Mouse (Mus musculus): Measurements from ENCODE around the gene Gm6096.

DNA sequence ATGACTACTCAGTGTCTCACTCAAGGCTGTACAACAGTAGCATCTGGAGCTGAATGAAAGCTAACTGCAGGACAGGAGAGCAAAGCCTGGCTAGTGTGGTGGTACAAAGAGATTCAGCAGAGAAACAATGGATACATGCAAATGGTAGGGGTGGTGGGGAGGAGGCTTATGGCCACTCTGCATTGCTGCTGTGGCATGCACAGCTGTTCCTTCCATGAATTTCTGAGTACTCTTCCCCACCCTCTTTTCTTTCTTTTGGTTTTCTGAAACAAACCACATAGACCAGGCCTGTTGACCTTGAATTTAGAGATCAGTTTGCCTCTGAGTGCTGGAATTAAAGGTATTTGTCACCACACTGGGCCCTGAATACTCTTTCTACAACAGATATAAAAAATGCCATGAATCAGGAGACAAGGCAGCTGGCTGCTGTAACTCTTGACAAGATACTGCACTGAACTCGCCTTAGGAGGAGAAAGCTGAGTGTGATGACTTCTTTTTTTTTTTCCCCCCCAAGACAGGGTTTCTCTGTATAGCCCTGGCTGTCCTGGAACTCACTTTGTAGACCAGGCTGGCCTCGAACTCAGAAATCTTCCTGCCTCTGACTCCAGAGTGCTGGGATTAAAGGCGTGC is 3.9 kb upstream of the Gm6096 start:
- no peak for TF ChIP-seq CTCF (IDR thresholded peaks at IDR 0.05; ENCODE audit: extremely low read depth, insufficient read depth, insufficient read length, insufficient replicate concordance)
- no peak for TF ChIP-seq POLR2A (IDR thresholded peaks at IDR 0.05; ENCODE audit: low read depth, low read length)
